Mouse (Mus musculus) G1E-ER4 (cell line): ENCODE data around the gene Bcl7b. TPM values are rescaled to one million over a fixed set of nuclear protein-coding genes. Genes with fewer than 3 reads are reported as not detected.

Source experiments
- GATA1 ChIP-seq: IDR thresholded peaks from one replicate; pipeline ENCODE4 v1.8.0; 2012; ENCODE audit warnings: low read length, inconsistent platforms
- polyA plus RNA-seq: library from polyadenylated mRNA; stranded (reverse); fragments of >175 nt; gene quantifications from 2 replicates; pipeline ENCODE4 v1.2.3, GENCODE M21; 2012

Gene Bcl7b
- polyA plus RNA-seq, 1 experiment, result 69.4 TPM

DNA sequence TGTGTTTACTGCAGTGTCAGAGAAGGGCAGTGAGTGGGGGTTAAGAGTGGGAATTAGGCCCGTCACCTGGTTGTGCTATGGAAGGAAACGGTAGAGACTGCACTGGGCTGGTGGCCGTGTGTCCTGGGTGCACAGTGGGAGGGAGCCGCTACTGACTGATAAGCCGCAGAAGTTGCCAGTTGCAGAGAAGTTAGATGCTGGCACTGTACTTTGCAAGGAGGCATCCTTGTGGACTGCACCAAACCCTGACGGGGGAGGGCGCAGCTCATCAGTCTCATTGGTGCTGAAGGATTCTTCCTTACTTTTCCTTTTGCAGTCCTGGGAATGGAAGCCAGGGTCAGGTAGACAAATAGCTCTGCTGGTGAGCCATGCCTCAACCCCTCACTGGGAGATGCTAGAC, 6.4 kb upstream of the Bcl7b start:
- no peak for TF ChIP-seq GATA1

DNA sequence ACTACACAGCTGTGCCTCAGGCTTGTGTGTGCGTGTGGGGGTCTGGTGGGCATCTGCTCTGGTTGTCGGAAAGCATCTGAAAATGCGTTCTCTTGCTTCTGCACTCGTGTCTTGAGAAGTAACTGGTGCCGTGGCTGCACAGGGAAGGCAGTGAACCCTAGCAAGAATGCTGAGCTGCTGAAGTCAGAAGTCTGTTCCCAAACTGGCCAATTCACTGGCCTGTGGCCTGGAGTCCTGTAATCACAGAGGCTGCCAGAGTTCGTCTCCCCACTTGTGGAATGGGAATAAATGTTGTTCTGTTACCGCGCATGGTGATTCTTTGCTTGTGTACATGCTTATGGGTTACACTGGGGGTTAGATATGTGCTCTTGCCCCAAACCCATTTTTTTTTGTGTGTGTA, 5.7 kb upstream of the Bcl7b start:
- no peak for TF ChIP-seq GATA1

DNA sequence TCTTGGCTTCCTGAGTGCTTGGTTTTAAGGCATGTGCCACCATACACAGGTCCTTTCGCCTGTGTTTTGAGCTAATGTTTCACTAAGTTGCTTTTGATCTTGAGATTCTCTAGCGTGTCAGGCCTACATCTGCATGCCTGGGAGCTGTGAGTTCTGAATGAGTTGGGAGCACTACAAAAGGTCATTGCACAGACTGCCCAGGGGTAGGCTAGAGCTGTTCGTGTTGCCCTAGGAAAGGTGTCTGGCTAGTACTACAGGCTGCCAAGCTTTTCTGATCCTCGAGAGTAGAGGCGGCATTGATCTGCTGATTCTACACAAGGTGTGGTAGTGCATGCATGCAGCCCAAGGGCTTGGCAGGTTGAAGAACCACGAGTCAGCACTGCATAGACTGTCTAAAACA, 5.3 kb upstream of the Bcl7b start:
- no peak for TF ChIP-seq GATA1

DNA sequence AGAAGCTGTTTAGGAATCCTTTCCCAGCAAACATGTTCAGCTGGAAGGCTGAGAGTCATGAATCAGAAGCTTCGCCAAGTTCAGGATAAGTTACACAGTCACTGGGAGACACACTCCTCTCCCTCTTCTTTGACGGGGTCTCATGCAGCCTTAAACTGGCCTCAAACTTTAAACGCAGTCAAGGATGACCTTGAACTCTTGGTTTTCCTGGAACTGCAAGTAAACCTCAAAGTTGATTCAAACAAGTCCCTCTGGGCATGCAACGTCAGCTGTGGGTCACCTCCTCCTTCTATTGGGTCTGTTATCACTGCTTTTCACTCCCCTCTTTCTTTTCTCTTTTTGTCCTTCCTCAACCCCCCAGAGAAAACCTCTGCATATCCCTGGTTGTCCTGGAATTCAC, 1.2 kb upstream of the Bcl7b start:
- no peak for TF ChIP-seq GATA1

DNA sequence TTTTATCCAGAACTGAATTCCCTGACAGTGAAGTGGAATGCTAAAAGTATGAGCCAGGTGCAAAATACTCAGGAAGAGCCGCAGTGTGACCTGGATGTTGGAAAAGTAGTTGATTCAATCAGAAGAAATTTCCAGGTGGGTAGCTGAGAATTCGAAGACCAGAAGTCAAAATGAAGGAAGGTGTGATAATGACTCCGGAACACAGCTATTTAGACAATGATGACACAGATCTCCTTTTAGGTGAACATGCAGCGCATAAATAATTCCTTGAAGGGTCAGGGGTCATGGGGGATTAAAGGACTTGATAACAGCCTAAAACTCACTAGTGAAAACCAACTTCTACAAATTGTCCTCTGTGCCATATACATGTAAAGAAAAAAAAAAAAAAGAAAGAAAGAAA, 614 bp upstream of the Bcl7b start:
- no peak for TF ChIP-seq GATA1

DNA sequence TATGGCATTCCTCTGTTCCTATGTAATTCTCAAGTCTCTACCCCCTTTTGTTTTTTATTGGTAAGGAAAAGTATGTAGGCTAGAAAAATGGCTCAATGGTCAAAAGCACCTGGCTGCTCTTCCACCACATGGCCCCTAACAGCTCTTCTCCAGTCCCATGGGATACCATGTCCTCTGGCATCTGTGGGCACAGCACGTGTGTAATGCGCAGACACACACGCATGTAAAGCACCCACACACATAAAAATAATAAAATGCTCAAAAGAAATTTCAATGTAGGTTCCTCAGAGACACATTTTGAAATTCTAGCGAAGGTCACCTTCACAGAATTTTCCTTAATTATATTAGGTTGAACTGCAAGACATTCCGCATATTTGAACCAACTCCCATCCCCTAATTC, 1.4 kb downstream of the Bcl7b start:
- no peak for TF ChIP-seq GATA1

DNA sequence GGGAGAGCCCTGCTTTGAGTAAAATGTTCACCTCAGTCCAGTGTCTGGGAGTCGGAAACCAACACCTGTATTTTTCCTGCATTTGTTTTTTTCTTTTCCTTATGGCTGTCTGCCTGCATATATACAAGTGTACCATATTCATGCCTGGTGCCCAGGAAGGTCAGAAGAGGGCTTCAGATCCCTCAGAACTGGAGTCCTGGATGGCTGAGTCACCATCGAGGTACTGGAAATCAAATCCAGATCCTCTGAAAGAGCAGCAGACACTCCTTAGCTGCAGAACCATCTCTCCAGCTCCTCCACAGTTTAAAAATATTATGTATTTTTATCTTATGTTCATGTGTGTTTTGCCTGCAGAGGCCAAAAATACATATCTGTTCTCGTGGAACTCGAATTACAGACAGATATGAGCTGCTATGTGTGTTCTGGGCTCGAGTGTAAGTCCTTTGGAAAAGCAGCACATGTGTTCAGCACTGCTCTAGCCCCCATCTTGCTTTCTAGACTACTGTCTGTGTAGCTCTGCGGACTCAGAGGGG, 3.7 kb downstream of the Bcl7b start:
- TF ChIP-seq GATA1, result no peak

DNA sequence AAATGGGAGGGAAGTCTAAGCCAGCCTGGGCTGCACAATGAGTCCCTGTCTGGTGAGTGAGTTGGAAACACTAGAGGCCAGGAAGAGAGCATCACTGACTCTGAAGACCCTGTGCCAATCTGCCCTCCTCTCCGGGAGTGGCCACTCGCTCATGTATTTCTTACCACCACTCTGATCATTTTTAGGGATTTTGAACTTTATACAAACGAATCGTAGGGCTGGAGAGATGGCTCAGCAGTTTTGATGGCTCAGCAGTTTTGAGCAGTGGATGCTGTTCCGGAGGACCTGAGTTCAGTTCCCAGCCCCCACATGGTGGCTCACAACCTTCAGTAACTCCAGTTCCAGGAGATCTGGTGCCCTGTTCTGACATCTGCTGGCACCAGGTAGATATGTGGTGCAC, 4.9 kb downstream of the Bcl7b start:
- TF ChIP-seq GATA1, result no peak

DNA sequence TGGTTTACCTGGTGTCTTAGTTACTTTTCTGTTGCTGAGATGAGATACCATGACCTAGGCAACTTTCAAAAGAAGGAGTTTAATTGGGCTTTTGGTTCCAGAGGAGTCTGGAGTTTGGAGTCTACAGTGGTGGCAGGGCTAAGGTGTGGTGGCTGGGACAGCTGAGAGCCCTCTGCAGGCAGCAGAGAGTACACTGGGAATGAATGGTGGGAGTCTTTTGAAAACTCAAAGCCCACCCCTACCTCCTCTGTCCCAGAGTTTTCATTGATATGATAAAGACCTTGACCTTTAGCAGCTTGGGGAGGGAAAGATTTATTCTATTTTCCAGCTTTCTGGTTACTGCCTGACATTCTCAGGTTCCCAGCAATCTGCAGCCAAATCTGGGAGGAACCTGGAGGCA, 7.0 kb downstream of the Bcl7b start:
- TF ChIP-seq GATA1, result no peak

DNA sequence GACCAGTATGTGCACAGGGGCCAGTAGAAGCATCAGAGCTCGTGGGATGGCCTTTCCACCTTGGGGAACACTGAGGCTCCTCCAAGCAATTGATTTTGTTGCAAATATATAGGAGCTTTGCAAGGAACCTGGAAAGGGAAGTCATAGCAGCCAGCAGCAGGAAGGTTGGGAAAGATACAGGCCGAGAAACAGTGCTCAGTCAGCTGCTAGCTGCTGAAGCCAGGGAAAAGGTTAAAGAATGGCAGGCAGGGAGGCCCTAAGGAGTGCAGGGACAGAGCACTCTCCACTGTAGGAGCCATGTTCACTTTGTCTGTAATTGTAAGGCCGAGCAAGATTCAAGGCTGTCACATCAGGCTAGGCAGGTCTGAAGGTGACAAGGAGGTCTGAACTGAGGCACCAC, 10.4 kb downstream of the Bcl7b start:
- no peak for TF ChIP-seq GATA1

DNA sequence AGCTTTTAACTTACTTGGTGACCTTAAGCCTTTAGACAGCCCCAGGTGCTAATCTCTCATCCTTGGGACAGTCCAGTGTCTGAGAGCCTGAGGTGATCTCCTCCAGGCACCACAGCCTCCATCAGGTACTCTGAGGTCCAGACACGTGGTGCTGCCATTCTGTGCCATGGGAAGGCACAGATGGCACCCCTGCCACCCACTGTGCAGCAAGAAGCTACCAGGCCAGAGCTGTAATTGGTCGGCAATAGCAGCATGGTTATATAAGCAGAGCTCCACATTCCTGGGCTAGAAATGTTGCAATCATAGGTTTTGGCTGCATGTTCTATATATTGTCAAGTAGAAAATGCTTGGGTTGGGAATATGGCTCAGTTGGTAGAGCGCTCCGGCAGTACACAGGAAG, 10.9 kb downstream of the Bcl7b start:
- TF ChIP-seq GATA1, result no peak

DNA sequence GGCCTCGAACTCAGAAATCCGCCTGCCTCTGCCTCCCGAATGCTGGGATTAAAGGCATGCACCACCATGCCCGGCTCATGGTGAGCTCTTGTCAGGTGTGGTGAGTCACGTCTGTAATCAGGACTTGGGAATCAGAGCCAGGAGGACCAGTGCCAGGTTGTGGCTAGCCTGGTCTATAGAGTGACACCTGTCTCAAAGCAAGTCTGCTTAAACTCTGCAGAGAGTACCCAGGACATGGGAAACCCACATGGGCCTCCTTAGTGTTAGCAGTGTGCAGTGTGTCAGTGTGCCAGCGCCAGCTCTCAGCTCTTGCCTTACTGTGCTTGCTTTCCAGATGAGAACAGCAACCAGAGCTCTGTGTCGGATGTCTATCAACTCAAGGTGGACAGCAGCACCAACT, 11.5 kb downstream of the Bcl7b start:
- no peak for TF ChIP-seq GATA1

DNA sequence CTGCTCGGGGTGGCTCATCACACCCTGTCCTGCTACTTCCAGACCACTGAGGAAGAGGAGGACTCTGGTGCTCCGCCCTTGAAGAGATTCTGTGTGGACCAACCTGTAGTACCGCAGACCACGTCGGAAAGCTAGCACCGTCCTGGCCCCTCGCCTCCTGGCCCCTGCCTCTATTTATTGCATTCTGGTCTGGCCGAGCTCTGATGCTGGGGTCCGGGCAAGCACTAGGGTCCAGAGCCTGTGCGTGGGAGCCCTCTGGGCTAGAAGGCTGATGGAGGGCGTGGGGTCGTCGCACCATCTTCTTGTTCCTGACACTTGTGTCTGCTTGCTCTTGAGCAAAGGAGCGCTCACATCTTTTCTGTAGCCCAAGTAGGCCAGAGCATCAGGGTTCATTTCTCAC, 12.7 kb downstream of the Bcl7b start:
- no peak for TF ChIP-seq GATA1

DNA sequence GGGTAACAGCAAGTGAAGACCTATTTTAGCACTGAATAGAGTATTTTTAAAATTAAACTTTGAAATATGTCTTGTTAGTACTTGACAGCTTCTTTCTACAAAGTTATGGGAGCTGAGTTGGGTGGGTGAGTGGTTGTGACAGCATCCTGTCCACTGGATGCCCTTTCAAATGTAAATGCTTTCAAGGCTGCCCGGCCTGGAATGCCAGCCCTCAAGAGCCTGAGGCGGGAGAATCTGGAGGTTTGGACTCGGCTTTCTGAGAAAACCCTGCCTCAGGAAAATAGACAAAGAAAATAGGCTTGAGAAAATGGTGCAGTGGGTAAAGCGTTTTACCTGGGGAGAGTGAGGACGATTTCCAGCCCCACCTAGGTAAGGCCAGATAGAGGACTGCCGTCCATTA, 13.7 kb downstream of the Bcl7b start:
- no peak for TF ChIP-seq GATA1

DNA sequence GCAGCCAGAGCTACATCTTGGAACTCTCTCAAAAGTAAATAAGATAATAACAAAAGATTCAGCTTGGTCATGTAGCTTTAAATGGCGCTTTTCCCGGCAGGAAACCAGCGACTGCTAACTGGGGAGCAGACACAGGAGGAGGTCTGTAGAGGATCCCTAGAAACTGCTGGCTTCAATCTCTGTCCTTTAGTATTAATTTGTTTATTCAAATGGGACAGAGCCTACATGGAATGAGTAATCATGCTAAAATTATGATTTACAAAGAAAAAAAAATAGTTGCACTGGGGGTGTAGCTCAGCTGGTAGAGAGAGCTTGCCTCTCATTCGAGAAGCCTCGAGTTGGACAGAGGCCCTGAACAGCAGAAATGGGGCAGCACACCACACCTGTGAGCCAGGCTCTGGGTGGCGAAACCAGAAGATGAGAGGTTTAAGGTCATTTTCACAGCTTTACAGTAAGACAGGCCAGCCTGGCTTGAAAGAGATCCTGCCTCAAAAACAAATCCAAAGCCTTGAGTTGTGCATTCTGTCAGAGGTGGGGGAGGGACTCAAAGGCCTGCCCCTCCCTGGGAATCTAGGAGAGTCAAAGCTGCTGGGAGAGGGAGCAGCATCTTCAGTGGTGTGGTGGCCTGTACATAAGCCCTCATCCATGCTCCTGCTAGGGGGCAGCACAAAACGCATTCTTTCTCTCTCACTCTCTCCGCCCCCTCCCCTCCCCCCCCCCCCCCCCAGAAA, 15.2 kb downstream of the Bcl7b start:
- no peak for TF ChIP-seq GATA1

DNA sequence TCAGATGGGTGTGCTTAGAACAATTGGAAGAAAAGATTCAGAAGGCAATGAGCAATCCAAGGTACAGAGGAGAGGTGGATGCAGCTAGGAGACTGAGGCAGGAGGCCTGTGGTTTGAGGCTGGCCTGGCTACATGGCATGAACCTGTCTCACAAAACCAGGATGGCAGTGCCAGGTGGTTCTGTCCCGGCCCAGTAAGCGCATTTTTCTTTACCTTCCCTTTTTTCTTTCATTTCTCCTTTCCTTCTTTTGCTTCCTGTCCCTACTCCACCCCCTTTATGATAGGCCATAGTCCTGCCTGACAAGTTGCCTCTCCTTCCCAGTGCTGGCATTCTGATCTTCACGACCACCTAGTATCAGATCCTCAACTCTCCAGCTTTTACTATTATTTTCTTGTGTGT, 16.9 kb downstream of the Bcl7b start:
- TF ChIP-seq GATA1, result no peak

DNA sequence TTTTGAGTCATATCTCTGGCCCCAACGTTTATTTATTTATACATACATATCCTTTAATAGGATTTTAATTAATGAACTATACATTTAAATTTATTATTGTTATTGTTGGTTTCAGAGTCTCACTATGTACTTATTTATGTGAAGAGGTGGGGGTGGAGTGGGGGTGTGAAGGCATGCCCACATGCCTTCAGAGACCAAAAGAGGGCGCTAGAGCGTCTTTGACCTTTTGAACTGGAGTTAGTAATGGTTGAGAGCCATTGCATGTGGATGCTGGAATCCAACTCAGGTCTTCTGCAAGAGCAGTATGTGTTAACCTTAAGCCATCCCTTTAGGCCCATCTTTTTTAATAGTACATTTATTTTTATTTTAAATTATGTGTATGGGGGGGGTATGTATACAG, 17.5 kb downstream of the Bcl7b start:
- TF ChIP-seq GATA1, result no peak

DNA sequence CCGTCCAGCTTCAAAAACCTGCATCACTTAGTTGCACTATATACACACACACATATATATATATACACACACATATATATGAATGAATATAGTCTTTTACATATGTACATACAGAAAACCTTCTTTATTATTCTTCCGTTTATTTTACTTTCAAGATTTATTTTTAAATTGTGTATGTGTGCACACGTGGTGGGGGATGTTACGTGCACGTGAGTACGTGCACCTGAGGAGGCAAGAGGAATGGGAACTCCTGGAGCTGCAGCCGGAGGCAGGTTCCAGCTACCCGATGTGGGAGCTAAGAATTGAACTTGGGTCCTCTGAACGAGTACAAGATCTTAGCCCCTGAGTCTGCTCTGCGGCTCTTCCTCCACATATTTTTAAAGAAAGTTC, 18.1 kb downstream of the Bcl7b start:
- no peak for TF ChIP-seq GATA1
